Mouse (Mus musculus) adipocyte (in vitro differentiated cells): ENCODE measurements around the gene Cdc42.

Experiments used
- DNase-seq: peaks from one replicate; pipeline ENCODE4 v3.0.0-alpha.2; 2016; ENCODE audit warnings: low spot score

The Cdc42 gene

GRCm38 (mm10) chr4:137285876-137286661 is 71.5 kb downstream of the Cdc42 start:
- DNase-seq, result no peak

DNA sequence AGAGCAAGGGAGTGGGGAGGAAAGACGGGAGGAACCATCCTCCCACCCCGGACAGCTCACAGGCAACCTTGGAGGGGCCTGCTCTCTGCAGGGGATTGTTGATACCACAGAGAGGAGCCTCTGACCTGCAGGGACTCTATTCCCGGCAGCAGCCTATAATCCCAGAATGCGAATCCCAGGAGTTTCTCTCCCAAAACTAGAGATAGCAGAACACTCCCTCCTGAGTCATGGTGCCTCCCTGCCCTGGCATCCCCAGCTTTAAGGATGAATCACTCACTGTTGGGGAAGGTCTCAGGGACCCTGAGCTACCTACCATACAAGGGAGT is 74.2 kb downstream of the Cdc42 start:
- no peak for DNase-seq

GRCm38 (mm10) chr4:137282584-137283406 is 74.7 kb downstream of the Cdc42 start:
- peak; percentile 19 for DNase-seq

GRCm38 (mm10) chr4:137282122-137282521 is 75.4 kb downstream of the Cdc42 start:
- no peak for DNase-seq

DNA sequence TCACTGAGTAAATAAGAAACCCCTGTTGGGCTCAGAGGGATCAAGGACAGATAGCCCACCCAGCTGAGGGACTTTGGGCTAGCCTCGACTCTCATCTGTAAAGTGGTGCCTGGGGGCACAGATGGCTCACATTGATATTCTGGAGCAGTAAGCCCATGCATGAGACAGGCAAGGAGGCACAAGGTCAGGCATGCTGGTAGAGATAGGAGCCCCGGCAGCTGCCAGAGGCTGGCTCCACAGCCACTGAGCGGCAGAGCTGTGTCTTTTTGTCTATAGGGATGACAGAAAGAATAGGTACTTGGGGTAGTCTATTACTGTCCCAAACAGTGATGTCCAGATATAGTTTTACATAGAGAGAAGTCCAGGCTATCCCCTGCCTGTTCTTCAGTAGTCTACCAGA is 76.2 kb downstream of the Cdc42 start:
- no peak for DNase-seq

GRCm38 (mm10) chr4:137279346-137279745 is 78.2 kb downstream of the Cdc42 start:
- DNase-seq, result no peak

DNA sequence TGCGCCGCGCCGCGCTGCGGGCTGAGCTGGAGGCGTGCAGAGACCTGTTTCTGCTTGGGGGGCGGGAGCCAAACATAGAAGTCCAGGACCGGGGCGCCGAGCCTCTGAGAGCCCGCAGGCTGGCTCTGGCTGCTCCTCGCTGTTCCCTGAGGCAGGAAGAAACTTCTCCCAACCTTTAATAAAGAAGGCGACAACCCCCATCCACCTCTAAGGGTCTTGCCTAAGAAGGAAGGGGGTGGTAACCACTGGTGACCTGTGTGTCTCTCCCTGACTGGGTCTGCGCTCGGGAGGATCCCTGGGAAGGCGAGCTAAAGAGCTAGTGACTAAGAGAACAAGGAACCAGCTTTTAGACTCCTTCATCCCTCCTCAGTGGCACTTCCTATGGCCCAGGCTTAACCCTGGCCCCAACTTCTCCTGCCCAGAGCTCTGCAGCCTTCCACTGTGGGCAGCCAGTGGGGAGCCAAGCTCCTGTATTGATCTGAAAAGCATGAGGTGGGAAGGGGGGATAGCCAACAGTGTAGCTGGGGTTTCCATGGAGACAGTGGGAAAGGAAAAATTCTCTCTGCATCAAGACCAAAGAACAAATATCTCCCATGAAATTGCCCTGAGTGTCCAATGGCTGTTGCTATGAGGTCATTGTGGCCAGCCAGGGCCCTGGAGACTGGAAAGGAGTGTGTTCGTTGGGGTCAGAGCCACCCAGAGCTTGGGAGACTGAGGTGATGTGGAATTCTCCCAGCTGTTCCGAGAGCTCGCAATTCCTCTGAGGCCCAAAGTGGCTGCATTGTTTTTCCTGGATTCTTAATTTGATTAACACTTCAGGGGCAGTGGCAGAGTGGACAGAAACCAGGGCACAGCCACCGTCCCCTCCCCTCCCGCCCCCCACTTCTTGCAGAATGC is 79.1 kb downstream of the Cdc42 start:
- DNase-seq, result no peak

DNA sequence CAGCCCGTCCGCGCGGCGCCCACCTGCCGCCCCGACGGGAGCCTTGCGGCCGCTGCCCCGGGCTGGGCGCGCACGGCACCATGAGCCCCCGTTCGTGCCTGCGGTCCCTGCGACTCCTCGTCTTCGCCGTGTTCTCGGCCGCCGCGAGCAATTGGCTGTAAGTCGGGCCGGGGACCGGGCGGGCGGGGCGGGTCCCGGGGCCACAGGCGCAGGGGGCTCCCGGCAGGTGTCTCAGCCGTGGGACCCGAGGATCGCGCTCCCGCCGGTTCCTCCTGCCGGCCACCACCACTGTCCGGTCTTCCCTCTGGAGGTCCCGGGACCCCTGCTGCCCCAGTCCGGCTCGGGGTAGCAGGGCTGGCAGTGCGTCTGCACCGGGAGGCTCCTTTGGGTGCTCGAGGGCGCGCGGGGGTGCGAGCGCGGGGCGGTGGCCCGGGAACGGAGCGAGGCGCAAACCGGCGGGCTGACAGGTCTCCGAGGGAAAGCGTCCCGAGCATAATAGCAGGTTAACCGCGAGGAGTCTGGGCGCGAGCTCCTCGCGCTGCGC is 79.8 kb downstream of the Cdc42 start:
- no peak for DNase-seq

GRCm38 (mm10) chr4:137277166-137277513 is 80.4 kb downstream of the Cdc42 start, which contains the start of gene Wnt4:
TSS of gene Wnt4 (plus strand) at chr4:137277489.
- no peak for DNase-seq

DNA sequence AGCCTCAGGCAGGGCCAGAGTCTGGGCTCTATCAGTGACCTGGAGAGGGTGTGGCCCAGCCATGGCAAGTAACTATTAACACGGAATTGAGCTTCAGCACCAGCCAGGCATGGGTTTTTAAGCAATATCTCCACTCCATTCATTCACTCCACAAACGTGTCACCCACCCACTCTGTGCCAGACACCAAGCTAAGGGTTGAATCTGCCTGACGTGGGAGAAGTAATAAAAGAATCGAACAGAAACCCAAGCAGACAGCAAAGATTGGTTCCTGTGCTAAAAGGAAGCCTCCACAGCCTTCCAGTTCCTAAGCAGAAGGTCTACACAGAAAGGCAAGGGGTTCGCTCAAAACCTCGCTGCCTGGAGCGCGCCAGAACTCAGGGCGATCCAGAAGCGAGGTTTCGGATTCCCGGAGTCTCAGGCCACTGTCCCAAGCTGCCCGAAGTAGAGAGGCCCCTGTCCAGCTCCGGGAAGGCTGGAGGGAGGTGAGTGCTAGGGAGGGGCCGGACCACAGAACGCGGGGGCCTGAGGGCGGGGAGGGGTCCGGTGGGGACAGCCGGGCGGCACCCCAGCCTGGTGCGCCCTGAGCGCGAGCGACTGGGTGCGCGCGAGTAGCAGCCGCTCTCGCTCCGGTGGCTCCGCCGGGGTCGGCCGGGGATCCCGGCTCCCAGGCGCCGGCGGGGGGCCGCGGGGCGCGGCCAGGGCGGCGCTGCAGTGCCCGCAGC is 80.9 kb downstream of the Cdc42 start:
- no peak for DNase-seq

DNA sequence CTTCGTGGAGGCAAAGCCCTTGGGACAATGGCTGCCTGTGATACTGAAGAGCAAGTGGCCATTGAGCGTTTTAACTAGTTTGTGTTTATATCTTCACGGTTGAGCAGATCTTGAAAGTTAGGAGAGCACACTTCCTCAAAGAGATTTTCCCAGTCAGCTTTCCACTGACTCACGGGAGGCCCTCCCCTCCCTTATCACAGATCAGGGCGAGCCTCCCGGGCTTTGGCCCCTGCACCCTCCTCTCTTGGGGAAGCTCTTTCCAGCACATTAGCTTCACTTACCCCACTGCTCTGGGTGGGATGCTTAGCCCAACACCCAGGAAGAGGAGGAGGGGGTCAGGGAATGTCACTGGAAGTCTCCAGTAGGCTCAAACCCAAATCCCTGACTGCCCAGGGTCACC is 83.2 kb downstream of the Cdc42 start:
- no peak for DNase-seq

DNA sequence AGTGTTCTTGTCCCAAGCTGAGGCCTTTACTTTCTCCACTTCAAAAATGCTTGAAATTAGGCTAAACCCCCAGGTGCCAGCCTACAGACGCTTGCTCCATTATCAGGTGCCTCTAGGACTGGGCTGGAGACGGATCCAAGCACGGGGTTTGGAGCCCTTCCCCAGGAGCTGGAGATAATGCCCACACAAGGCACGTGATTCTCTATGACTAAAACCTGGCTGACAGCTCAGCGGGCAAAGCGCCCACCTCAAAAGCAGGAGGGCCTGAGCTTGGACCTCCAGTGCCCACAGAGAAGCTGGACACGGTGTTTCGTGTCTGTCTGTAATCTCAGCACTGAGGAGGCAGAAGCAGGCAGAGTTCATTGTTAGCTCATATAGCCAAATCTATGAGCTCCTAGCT is 85.7 kb downstream of the Cdc42 start:
- DNase-seq, result no peak
